Mouse (Mus musculus) inflammation-experienced regulatory T-cells, adult 16 weeks (primary cell): Measurements from ENCODE around the gene Tcn2. TPM values are rescaled to one million over a fixed set of nuclear protein-coding genes. Genes with fewer than 3 reads are reported as not detected.

Experiments
- polyA plus RNA-seq: library from polyadenylated mRNA; unstranded; fragments of 100-300 nt; shearing (Covaris generic); gene quantifications from one replicate; pipeline ENCODE4 v1.2.1, GENCODE M21; 2017

Gene Tcn2
- polyA plus RNA-seq, result 50.7 TPM

DNA sequence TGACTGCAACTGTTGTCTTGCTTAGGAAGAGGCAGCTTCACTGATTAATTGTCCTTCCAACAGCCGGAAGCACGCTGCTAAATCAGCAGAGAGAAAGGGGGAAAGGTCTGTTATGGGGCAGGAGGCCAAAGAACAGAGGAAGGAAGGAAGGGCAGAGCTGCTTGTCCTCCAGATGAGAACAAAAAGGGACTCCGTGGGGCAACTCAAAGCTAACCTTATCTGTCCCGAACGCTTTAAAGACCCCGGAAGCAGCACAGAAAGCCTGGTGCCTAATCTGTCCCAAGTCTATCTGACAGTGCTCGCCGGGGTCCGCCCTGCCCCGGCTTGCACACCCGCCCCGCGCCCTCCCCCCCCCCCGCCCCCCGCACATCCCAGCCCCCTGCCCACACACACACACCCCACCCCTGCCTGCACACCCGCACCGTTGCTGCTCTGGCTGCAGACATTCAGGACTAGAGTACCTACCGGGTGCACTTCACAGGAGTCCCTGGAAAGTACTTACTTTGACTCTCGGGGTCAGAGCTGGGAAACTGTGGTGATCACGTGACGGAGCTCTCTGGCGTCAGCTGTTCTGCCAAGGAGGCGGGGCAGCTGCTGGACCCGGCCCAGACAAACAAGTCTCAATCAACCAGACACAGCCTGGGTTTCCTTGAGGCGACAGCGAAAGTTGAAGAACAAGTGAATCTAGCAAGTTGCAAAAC, at the start of gene Tcn2:
Gene Tcn2 (minus strand): TSS at position 649 of the 701 bp plus-strand sequence.

DNA sequence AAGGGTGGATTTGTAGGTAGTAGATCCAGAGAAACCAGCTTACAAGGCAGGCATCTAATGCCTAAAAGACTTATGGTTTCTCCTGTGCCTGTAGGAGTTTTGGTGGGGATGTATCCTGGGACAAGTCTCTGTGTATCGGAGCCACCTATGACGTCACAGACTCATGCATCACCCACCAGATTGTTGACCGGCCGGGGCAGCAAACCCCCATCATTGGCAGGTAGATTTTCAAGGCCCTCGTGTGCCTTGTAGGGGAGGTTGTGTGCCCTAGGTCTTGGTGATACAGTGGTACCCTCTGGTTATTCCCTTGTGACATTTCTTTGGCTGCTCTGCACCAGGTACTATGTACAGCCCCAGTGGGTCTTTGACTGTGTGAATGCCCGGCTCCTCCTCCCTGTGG, 44.7 kb upstream of the Tcn2 start, which contains the start of gene 4930556J24Rik:
Gene 4930556J24Rik (minus strand): TSS at position 101 of the 400 bp plus-strand sequence.

DNA sequence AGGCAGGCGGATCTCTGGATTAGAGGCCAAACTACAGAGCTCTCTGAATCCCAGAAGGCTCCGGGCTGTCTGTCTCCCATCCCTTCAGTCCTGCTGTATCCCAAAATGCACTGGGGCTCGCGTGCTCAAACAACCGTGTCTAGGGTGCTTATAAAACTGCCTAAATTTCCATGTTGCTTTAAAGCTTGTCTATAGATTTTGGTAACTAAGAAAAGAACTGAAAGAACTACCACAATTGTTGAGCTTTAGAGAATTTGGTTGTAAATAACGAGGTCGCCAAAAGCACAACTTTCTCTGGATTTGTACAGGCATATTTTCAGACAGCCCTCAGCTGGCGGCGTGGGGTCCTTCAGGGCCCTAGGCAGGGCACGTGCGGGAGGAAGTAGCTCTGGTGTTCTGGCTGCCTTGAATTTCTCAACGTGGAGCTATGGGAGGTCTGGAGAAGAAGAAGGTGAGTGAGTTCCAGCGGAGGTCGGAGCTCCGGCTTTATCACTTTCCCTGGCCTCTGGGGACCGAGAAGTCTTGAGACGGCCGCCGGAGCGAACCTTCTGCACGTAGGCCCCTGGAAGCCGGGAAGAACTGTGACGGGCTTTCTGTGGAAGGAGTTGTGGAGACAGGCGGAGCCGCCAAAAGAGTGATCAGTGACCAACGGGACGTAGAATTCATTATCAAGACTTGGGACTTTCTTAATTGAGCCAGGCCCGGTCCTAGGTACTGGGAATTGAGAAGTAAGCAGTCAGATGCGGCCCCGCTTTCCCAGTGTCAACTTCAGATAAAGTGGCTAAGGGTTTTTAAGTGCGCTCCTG, 31.9 kb upstream of the Tcn2 start, which contains the start of gene Pes1:
Gene Pes1 (plus strand): TSS at position 366 of the 806 bp plus-strand sequence.

DNA sequence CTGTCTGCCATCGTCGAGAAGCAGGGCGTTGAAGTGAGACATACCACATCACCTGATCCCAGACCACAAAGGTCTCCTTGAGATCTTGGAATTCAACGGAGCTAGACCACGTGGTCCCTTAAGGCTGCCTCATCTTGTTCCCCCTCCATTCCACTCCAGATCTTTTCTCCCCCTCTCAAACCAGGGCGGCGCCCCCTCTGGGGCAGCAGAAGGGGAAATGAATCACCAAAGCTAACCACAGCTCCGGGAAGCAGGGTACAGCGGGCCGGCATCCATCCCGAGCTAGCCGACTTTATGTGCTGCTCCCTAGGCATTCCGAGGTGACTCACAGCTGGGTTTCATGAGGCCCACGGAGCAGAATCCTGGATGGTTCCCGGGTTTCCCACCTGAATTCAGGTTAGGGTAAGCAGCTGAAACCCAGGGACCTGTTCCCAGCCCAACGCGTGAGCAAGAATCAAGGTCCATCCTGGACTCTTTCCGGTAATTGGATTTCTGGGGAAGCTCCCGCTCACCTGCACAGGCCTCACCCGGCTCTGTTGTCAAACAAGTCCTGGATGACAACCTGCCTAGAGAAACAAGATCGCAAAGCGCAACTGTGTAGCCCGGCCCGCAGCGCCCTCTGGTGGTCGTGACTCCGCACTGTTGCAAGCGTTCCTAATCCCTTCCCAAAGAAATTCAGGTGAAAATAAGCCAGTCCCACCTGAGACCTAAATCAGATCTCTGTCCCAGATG, 17.7 kb downstream of the Tcn2 start, which contains the start of gene Slc35e4:
Gene Slc35e4 (minus strand): TSS at position 556 of the 732 bp plus-strand sequence.

DNA sequence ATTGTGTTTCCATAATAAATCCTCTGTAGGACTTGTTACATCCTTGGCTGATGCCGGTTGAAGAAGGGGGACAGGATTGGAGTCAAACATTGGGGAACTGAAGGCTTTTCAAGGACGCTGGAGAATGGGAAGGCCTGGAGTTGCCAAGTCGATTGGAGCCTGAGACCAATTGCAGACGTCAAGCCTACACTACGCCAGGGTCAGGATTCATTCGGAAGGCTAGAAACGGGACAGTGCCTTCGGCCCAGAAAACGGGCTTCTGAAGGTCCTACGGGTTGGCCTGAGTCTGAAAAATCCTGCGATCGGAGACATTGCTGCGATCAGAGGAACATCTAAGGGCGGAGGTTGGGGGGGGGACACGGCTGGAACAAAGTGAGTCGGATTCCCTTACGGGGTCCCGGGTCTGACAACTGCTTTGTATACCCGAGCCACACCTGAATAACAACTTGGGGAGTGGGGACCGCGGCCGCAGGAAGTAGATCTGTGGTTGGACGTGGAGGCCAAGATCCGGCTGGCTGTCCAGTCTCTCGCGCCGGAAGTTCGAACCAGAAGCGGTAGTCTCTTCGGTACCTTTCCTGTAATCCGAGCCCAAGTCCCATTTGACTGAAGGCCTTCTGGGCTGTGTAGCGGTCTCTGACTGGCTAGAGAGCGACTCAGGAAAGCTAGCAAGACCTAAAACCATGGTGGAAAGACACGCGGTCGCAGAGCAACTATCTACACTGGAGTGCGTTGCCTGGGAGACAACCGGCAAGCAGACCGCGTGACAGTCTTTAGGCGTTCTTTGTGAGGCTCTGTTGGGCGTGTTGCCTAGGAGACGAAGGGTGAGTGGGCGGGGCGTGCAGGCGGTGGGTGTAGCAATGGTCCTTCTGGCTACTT, 37.3 kb downstream of the Tcn2 start, which contains the start of the genes 4921536K21Rik and Dusp18:
Gene 4921536K21Rik (minus strand): TSS at position 693 of the 876 bp plus-strand sequence.
Gene Dusp18 (plus strand): TSS at position 835 of the 876 bp plus-strand sequence.

Other genes starting within 250 kb of the Tcn2 start
- gene Osbp2, start 68.3 kb downstream of the Tcn2 start, polyA plus RNA-seq, result not detected
- gene 4921536K21Rik, start 37.1 kb downstream of the Tcn2 start, polyA plus RNA-seq, result not detected
- 0.22 TPM for gene Dusp18, start 36.9 kb downstream of the Tcn2 start, polyA plus RNA-seq
- 5.6 TPM for gene Slc35e4, start 17.5 kb downstream of the Tcn2 start, polyA plus RNA-seq
- gene Pes1, start 31.8 kb upstream of the Tcn2 start, polyA plus RNA-seq, result 97.6 TPM
- gene 4930556J24Rik, start 44.6 kb upstream of the Tcn2 start, polyA plus RNA-seq, result 0.27 TPM
- not detected for gene Gal3st1, start 51.5 kb upstream of the Tcn2 start, polyA plus RNA-seq
- gene Sec14l4, start 99.3 kb upstream of the Tcn2 start, polyA plus RNA-seq, result not detected
- gene Sec14l3, start 132.7 kb upstream of the Tcn2 start, polyA plus RNA-seq, result not detected
- 3.5 TPM for gene Mtfp1, start 163.3 kb upstream of the Tcn2 start, polyA plus RNA-seq
- gene Sec14l2, start 191.3 kb upstream of the Tcn2 start, polyA plus RNA-seq, result 1.2 TPM
- gene Rnf215, start 203.0 kb upstream of the Tcn2 start, polyA plus RNA-seq, result 29.2 TPM
- 8.8 TPM for gene Ccdc157, start 228.1 kb upstream of the Tcn2 start, polyA plus RNA-seq
- gene Sf3a1, start 228.2 kb upstream of the Tcn2 start, polyA plus RNA-seq, result 96.2 TPM